Mouse (Mus musculus) liver, embryonic 18 days (tissue): ENCODE measurements around the gene Asic5. TPM values are rescaled to one million over a fixed set of nuclear protein-coding genes. Genes with fewer than 3 reads are reported as not detected.

Source experiments
- polyA plus RNA-seq: library from polyadenylated mRNA; depleted of rRNA; stranded (reverse); fragments of >200 nt; gene quantifications from 2 replicates; pipeline ENCODE4 v1.2.3, GENCODE M21; 2012; rRNA removed

Asic5 gene
- 0.59 and 1.1 TPM in 2 replicates for polyA plus RNA-seq

DNA sequence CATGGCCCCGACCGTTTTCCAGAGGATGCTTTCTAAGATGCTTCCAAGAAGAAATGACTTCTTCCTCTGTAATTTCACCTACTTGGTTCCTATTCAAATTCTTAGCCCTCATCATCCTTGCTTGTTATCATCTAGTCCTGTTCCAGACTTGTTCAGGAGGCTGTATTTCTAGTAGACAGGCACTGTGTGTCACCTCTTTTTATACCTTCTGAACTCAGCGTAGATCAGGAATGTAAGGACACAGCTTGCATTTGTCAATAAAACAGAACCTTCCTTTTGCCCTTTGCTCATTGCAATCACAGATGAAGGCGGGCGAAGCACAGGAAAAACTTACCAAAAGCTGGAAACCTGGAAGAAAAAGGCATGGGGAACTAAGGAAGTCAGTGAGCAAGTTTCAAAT, at the start of gene Asic5:
Gene Asic5, plus strand, starts transcription at position 301 of the 400 bp plus-strand sequence.

DNA sequence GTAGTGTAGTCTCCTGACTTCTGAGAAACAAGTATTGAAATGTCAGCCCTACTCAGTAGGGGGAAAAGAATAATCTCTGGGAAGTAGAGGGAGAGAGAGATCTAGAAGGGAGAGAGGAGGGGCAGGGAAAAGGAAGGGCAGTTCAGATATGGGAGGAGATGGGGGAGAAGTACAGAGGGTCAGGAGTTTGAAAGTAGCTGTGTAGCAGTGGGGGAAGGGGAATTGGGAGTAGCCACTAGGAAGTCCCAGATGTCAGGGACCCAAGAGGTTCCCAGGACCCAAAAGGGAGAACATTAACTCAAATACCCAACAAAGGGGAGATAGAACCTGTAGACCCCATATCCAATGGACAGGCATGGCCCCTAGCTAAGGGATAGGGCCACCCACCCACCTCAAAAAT, 6.0 kb upstream of the Asic5 start, which contains the start of gene Tdo2:
Gene Tdo2, minus strand, starts transcription at position 101 of the 400 bp plus-strand sequence.

Other genes with a start within 250 kb of the Asic5 start
- gene Ctso, start 49.7 kb upstream of the Asic5 start, polyA plus RNA-seq: 12.2 and 15.7 TPM in 2 replicates
- gene Tdo2, start 6.1 kb upstream of the Asic5 start, polyA plus RNA-seq: 0.15 and 1.0 TPM in 2 replicates
- gene Gucy1b1, start 92.4 kb downstream of the Asic5 start, polyA plus RNA-seq: 6.2 and 6.4 TPM in 2 replicates
- gene Gucy1a1, start 163.5 kb downstream of the Asic5 start, polyA plus RNA-seq: 4.2 and 4.4 TPM in 2 replicates